In genomic region chr11:58979661-58980060, GRCm38 (mm10) we compare ENCODE assay signal across 8 mouse cellular contexts. TPM values are rescaled to one million over a fixed set of nuclear protein-coding genes. Genes with fewer than 3 reads are reported as not detected.
A peak's percentile ranks its signal among the peaks of the same experiment; 100 is the strongest.
DNase-seq lines count a peak whose midpoint lies in the region; ATAC-seq and TF ChIP-seq lines count a peak whose summit lies in the region.

No protein-coding gene starts in this region.

- peak overlapping the region; percentile 16 for H3K4me3 ChIP-seq in kidney, adult 2 months (ENCODE audit: insufficient read depth, low read depth, low read length)
- peak overlapping the region; percentile 68 for H3K4me3 ChIP-seq in bone marrow, adult 2 months (replicated peaks; ENCODE audit: control insufficient read depth, low read depth, low read length)
- H3K4me3 ChIP-seq in heart, postnatal 0 days (ENCODE audit: low read depth, low read length), result peak overlapping the region; percentile 88
- H3K4me3 ChIP-seq in lung, embryonic 16.5 days (ENCODE audit: low read length), result peak overlapping the region; percentile 98
- peak overlapping the region; percentile 98 for H3K4me3 ChIP-seq in stomach, postnatal 0 days (ENCODE audit: low read depth, low read length)

- peaks cover 15% of the 10 kb centered on the region; the same call in 1 of the 2 replicates for H3K4me1 ChIP-seq in kidney, adult 2 months (ENCODE audit: control insufficient read depth, insufficient read depth, low read length)
- H3K4me1 ChIP-seq in bone marrow, adult 2 months (ENCODE audit: control insufficient read depth, insufficient read depth, low read length), result peaks cover 11% of the 10 kb centered on the region
- H3K4me1 ChIP-seq in heart, postnatal 0 days (ENCODE audit: control insufficient read depth, insufficient read depth), result peaks cover 46% of the 10 kb centered on the region
- peaks cover 25% of the 10 kb centered on the region for H3K4me1 ChIP-seq in lung, embryonic 16.5 days (replicated peaks; ENCODE audit: control insufficient read depth, insufficient read depth, low read length)
- H3K4me1 ChIP-seq in stomach, postnatal 0 days (replicated peaks; ENCODE audit: control insufficient read depth, insufficient read depth), result peaks cover 5% of the 10 kb centered on the region

- no peak for TF ChIP-seq EP300 in heart, postnatal 0 days (IDR thresholded peaks at IDR 0.05; ENCODE audit: low read depth)
- no peak for TF ChIP-seq EP300 in stomach, postnatal 0 days (optimal IDR thresholded peaks at IDR 0.05)

- no peaks in the 10 kb centered on the region for H3K9me3 ChIP-seq in heart, postnatal 0 days (replicated peaks; ENCODE audit: control insufficient read depth, low read length)
- H3K9me3 ChIP-seq in lung, embryonic 16.5 days (ENCODE audit: control insufficient read depth, low read length), result no peaks in the 10 kb centered on the region
- H3K9me3 ChIP-seq in stomach, postnatal 0 days (ENCODE audit: control insufficient read depth, low read length), result no peaks in the 10 kb centered on the region

- DNase-seq in kidney, adult 2 months, result peak; percentile 51
- no peak for DNase-seq in kidney, adult 8-10 months
- no peak for DNase-seq in heart, postnatal 0 days (ENCODE audit: low spot score)
- DNase-seq in stomach, postnatal 0 days (ENCODE audit: low spot score), result no peak
- no peak for DNase-seq in right cerebral cortex, postnatal 4 days
- DNase-seq in cerebellum, adult 9-10 months, result no peak

- WGBS in kidney, adult 2 months, result 40% methylated on average over 7 of the region's 7 CpGs
- 36% methylated on average over 7 of the region's 7 CpGs for WGBS in bone marrow, adult 2 months
- 38% methylated on average over 7 of the region's 7 CpGs for WGBS in heart, postnatal 0 days
- 70% methylated on average over 7 of the region's 7 CpGs for WGBS in lung, embryonic 16.5 days
- 54% methylated on average over 7 of the region's 7 CpGs for WGBS in stomach, postnatal 0 days

- TF ChIP-seq CTCF in kidney, adult 2 months (conservative IDR thresholded peaks at IDR 0.05; ENCODE audit: insufficient read depth, insufficient read length, low read depth, low read length), result no peak
- no peak for TF ChIP-seq CTCF in bone marrow, adult 2 months (IDR thresholded peaks at IDR 0.05; ENCODE audit: control insufficient read depth, insufficient read depth, low read length)
- no peak for TF ChIP-seq CTCF in heart, postnatal 0 days (IDR thresholded peaks at IDR 0.05; ENCODE audit: low read depth)
- TF ChIP-seq CTCF in stomach, postnatal 0 days (IDR thresholded peaks at IDR 0.05; ENCODE audit: low read depth), result no peak

- ATAC-seq in heart, postnatal 0 days (ENCODE audit: insufficient read depth, low read depth), result no peak
- no peak for ATAC-seq in lung, embryonic 16.5 days (ENCODE audit: low read depth)
- peak; percentile 40 for ATAC-seq in stomach, postnatal 0 days (ENCODE audit: low FRiP score, low TSS enrichment)

- H3K27ac ChIP-seq in kidney, adult 2 months (ENCODE audit: insufficient read depth, low read depth, low read length), result peak overlapping the region; percentile 84
- H3K27ac ChIP-seq in bone marrow, adult 2 months (ENCODE audit: control insufficient read depth, insufficient read depth, low read depth, low read length, poor library complexity), result peak overlapping the region; percentile 48
- peak overlapping the region; percentile 56 for H3K27ac ChIP-seq in heart, postnatal 0 days (ENCODE audit: low read depth)
- no peak overlapping the region for H3K27ac ChIP-seq in lung, embryonic 16.5 days (ENCODE audit: low read length)
- peak overlapping the region; percentile 65 for H3K27ac ChIP-seq in stomach, postnatal 0 days (replicated peaks)

- H3K4me2 ChIP-seq in heart, postnatal 0 days (ENCODE audit: low read depth, low read length), result peak overlapping the region; percentile 90
- H3K4me2 ChIP-seq in lung, embryonic 16.5 days (ENCODE audit: low read depth, low read length), result peak overlapping the region; percentile 98
- peak overlapping the region; percentile 96 for H3K4me2 ChIP-seq in stomach, postnatal 0 days (replicated peaks; ENCODE audit: low read depth)

- no peaks in the 10 kb centered on the region for H3K27me3 ChIP-seq in kidney, adult 2 months (replicated peaks; ENCODE audit: control insufficient read depth, insufficient read depth, low read length)
- H3K27me3 ChIP-seq in heart, postnatal 0 days (ENCODE audit: control insufficient read depth, insufficient read depth, low read length), result no peaks in the 10 kb centered on the region
- H3K27me3 ChIP-seq in lung, embryonic 16.5 days (ENCODE audit: control insufficient read depth, insufficient read depth, low read depth, low read length), result no peaks in the 10 kb centered on the region
- no peaks in the 10 kb centered on the region for H3K27me3 ChIP-seq in stomach, postnatal 0 days (ENCODE audit: control insufficient read depth, insufficient read depth, low read length)

- no peak for TF ChIP-seq POLR2A in kidney, adult 2 months (IDR thresholded peaks at IDR 0.05; ENCODE audit: low read depth, low read length)
- TF ChIP-seq POLR2A in bone marrow, adult 2 months (IDR thresholded peaks at IDR 0.05; ENCODE audit: borderline replicate concordance, control insufficient read depth, low read depth, low read length), result no peak

- no peaks in the 10 kb centered on the region; the same call in 1 of the 2 replicates for H3K36me3 ChIP-seq in kidney, adult 2 months (ENCODE audit: control insufficient read depth, insufficient read depth, low read length)
- peaks cover 21% of the 10 kb centered on the region for H3K36me3 ChIP-seq in heart, postnatal 0 days (replicated peaks; ENCODE audit: control insufficient read depth, insufficient read depth, low read length)
- peaks cover 11% of the 10 kb centered on the region for H3K36me3 ChIP-seq in lung, embryonic 16.5 days (ENCODE audit: control insufficient read depth, insufficient read depth, low read length)
- no peaks in the 10 kb centered on the region; the same call in 1 of the 2 replicates for H3K36me3 ChIP-seq in stomach, postnatal 0 days (ENCODE audit: control insufficient read depth, insufficient read depth, low read length)

- peak overlapping the region; percentile 90 for H3K9ac ChIP-seq in heart, postnatal 0 days (replicated peaks; ENCODE audit: low read depth, low read length)
- peak overlapping the region; percentile 96 for H3K9ac ChIP-seq in lung, embryonic 16.5 days (ENCODE audit: low read length)
- H3K9ac ChIP-seq in stomach, postnatal 0 days (ENCODE audit: low read length), result peak overlapping the region; percentile 92

RNA-seq across cellular contexts. Expression of gene Trim11, which starts 1.8 kb away (rescaled TPM):
- 19.4 and 20.7 TPM in 2 replicates for polyA plus RNA-seq in kidney, adult 2 months (2012; rRNA removed)
- polyA plus RNA-seq in bone marrow, adult 2 months (2011; ENCODE audit: insufficient read depth, insufficient read length, low replicate concordance, missing spikeins), result 37.2 and 67.8 TPM in 2 replicates
- 36.8 and 37.4 TPM in 2 replicates for total RNA-seq in heart, postnatal 0 days (2014; rRNA removed; ENCODE audit: low replicate concordance)
- polyA plus RNA-seq in heart, postnatal 0 days (2015; fragmentation: Nextera tagmentation; extraction: Ambion mirVana), result 26.0 and 26.5 TPM in 2 replicates
- polyA plus RNA-seq in lung, embryonic 16.5 days (2015; fragmentation: Nextera tagmentation; extraction: Ambion mirVana), result 21.9 and 23.2 TPM in 2 replicates
- 9.9 and 11.0 TPM in 2 replicates for polyA plus RNA-seq in stomach, postnatal 0 days (2015; fragmentation: Nextera tagmentation; extraction: Ambion mirVana)

RNA-seq across cellular contexts. Expression of gene Hist3h2a, which starts 25.2 kb away (rescaled TPM):
- polyA plus RNA-seq in kidney, adult 2 months (2012; rRNA removed), result 29.0 and 29.5 TPM in 2 replicates
- 22.9 and 25.6 TPM in 2 replicates for polyA plus RNA-seq in bone marrow, adult 2 months (2011; ENCODE audit: insufficient read depth, insufficient read length, low replicate concordance, missing spikeins)
- 90.4 and 94.8 TPM in 2 replicates for total RNA-seq in heart, postnatal 0 days (2014; rRNA removed; ENCODE audit: low replicate concordance)
- polyA plus RNA-seq in heart, postnatal 0 days (2015; fragmentation: Nextera tagmentation; extraction: Ambion mirVana), result 43.1 and 63.4 TPM in 2 replicates
- polyA plus RNA-seq in lung, embryonic 16.5 days (2015; fragmentation: Nextera tagmentation; extraction: Ambion mirVana), result 21.8 and 23.3 TPM in 2 replicates
- polyA plus RNA-seq in stomach, postnatal 0 days (2015; fragmentation: Nextera tagmentation; extraction: Ambion mirVana), result 18.7 and 19.1 TPM in 2 replicates

RNA-seq across cellular contexts. Expression of gene Trim17, which starts 25.2 kb away (rescaled TPM):
- 0.34 and 0.48 TPM in 2 replicates for polyA plus RNA-seq in kidney, adult 2 months (2012; rRNA removed)
- polyA plus RNA-seq in bone marrow, adult 2 months (2011; ENCODE audit: insufficient read depth, insufficient read length, low replicate concordance, missing spikeins), result 0.29 TPM in 1 of 2 replicates, not detected in the other
- total RNA-seq in heart, postnatal 0 days (2014; rRNA removed; ENCODE audit: low replicate concordance), result 0.62 TPM in 1 of 2 replicates, not detected in the other
- polyA plus RNA-seq in heart, postnatal 0 days (2015; fragmentation: Nextera tagmentation; extraction: Ambion mirVana), result 0.26 and 0.33 TPM in 2 replicates
- polyA plus RNA-seq in lung, embryonic 16.5 days (2015; fragmentation: Nextera tagmentation; extraction: Ambion mirVana), result 0.41 and 0.65 TPM in 2 replicates
- 0.05 and 0.08 TPM in 2 replicates for polyA plus RNA-seq in stomach, postnatal 0 days (2015; fragmentation: Nextera tagmentation; extraction: Ambion mirVana)

RNA-seq across cellular contexts. Expression of gene Hist3h2ba, which starts 30.9 kb away (rescaled TPM):
- polyA plus RNA-seq in kidney, adult 2 months (2012; rRNA removed), result 3.0 and 5.3 TPM in 2 replicates
- 18.8 and 22.9 TPM in 2 replicates for polyA plus RNA-seq in bone marrow, adult 2 months (2011; ENCODE audit: insufficient read depth, insufficient read length, low replicate concordance, missing spikeins)
- total RNA-seq in heart, postnatal 0 days (2014; rRNA removed; ENCODE audit: low replicate concordance), result 26.3 and 44.3 TPM in 2 replicates
- 7.0 and 8.2 TPM in 2 replicates for polyA plus RNA-seq in heart, postnatal 0 days (2015; fragmentation: Nextera tagmentation; extraction: Ambion mirVana)
- 24.0 and 28.3 TPM in 2 replicates for polyA plus RNA-seq in lung, embryonic 16.5 days (2015; fragmentation: Nextera tagmentation; extraction: Ambion mirVana)
- 7.5 and 8.9 TPM in 2 replicates for polyA plus RNA-seq in stomach, postnatal 0 days (2015; fragmentation: Nextera tagmentation; extraction: Ambion mirVana)

RNA-seq across cellular contexts. Expression of gene Rnf187, which starts 40.9 kb away (rescaled TPM):
- 251 and 307 TPM in 2 replicates for polyA plus RNA-seq in kidney, adult 2 months (2012; rRNA removed)
- 108 and 135 TPM in 2 replicates for polyA plus RNA-seq in bone marrow, adult 2 months (2011; ENCODE audit: insufficient read depth, insufficient read length, low replicate concordance, missing spikeins)
- 301 and 362 TPM in 2 replicates for total RNA-seq in heart, postnatal 0 days (2014; rRNA removed; ENCODE audit: low replicate concordance)
- polyA plus RNA-seq in heart, postnatal 0 days (2015; fragmentation: Nextera tagmentation; extraction: Ambion mirVana), result 145 and 147 TPM in 2 replicates
- polyA plus RNA-seq in lung, embryonic 16.5 days (2015; fragmentation: Nextera tagmentation; extraction: Ambion mirVana), result 150 and 161 TPM in 2 replicates
- 136 and 140 TPM in 2 replicates for polyA plus RNA-seq in stomach, postnatal 0 days (2015; fragmentation: Nextera tagmentation; extraction: Ambion mirVana)

Comparison
In these comparisons a context has a peak if more than half of its experiments do, and no peak if none do; other contexts are left out.
1. H3K4me3 ChIP-seq: peak in every context shown above with its lines; median percentile 98 in lung, embryonic 16.5 days; 98 in stomach, postnatal 0 days; 88 in heart, postnatal 0 days; 68 in bone marrow, adult 2 months; 16 in kidney, adult 2 months.